6 mouse cellular contexts compared by ENCODE assay signal in the genomic region with DNA sequence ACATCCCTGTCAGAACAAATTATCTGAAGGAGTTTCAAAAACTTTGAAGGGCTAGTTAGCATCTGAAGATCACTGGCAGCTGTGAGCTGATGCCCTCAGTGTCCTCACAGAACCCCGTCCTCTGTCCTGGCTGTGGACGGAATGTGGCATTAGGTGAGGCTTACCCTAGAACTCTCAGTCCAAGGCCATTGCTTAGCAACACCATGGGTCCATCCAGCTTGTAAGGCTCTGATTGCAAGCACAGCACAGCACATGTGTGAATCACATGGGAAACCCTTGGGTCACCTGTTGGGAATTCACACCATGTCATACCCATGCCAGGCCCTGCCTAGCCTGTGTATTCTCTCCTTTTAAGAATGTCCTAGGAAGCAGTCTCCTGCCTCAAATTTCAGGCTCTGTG.
"Had no signal": no experiment of that assay in that cellular context is flagged by ENCODE, and none has a peak within 500 bp of the region (broad histone marks: within the 10 kb centered on the region; RNA-seq: fewer than 3 reads in every experiment).

No protein-coding gene starts in this region.

- DNase-seq: layer of hippocampus, postnatal 36 days; lung, adult 18-20 months; lung, postnatal 10 days; lung, postnatal 36 days; thymus, adult 18-20 months; thymus, postnatal 36 days had no signal
